Mouse (Mus musculus): ENCODE data around the gene Cabp4. TPM values are rescaled to one million over a fixed set of nuclear protein-coding genes. Genes with fewer than 3 reads are reported as not detected.
"Not testable (repeated sequence)": the region's sequence is repeated elsewhere in the genome, so short reads cannot be mapped to it uniquely, and the experiment has no call there.

The Cabp4 gene
- total RNA-seq, 4 experiments from 2014 or later = not detected

GRCm38 (mm10) chr19:4125268-4125667 lies 18.6 kb downstream of the Cabp4 start:
- DNase-seq (ENCODE audit: low spot score) = not testable (repeated sequence)

GRCm38 (mm10) chr19:4124432-4124831 lies 19.4 kb downstream of the Cabp4 start:
- DNase-seq (ENCODE audit: low spot score) = no peak

- DNase-seq (ENCODE audit: low spot score) = no peak
These were observed 21.1 kb downstream of the Cabp4 start for GRCm38 (mm10) chr19:4122411-4123370.

- DNase-seq (ENCODE audit: low spot score) = not testable (repeated sequence)
These were observed 21.9 kb downstream of the Cabp4 start for GRCm38 (mm10) chr19:4121896-4122295.

- peak; percentile 99 for DNase-seq (ENCODE audit: low spot score)
These were observed 22.6 kb downstream of the Cabp4 start for GRCm38 (mm10) chr19:4121097-4121805.

GRCm38 (mm10) chr19:4120496-4120895 lies 23.3 kb downstream of the Cabp4 start:
- DNase-seq (ENCODE audit: low spot score) = no peak

- DNase-seq (ENCODE audit: low spot score) = no peak
These were observed 23.9 kb downstream of the Cabp4 start for GRCm38 (mm10) chr19:4119716-4120487.

GRCm38 (mm10) chr19:4118350-4118749 lies 25.5 kb downstream of the Cabp4 start:
- no peak for DNase-seq (ENCODE audit: low spot score)

- no peak for DNase-seq (ENCODE audit: low spot score)
These were observed 26.8 kb downstream of the Cabp4 start for GRCm38 (mm10) chr19:4117006-4117405.

GRCm38 (mm10) chr19:4115816-4116215 lies 28.0 kb downstream of the Cabp4 start:
- DNase-seq (ENCODE audit: low spot score) = no peak

GRCm38 (mm10) chr19:4115144-4115543 lies 28.7 kb downstream of the Cabp4 start:
- no peak for DNase-seq (ENCODE audit: low spot score)

- DNase-seq (ENCODE audit: low spot score) = no peak
These were observed 29.3 kb downstream of the Cabp4 start for GRCm38 (mm10) chr19:4114551-4114950.

GRCm38 (mm10) chr19:4113806-4114230 lies 30.0 kb downstream of the Cabp4 start:
- DNase-seq (ENCODE audit: low spot score) = no peak

- peak; percentile 80 for DNase-seq (ENCODE audit: low spot score)
These were observed 30.5 kb downstream of the Cabp4 start for GRCm38 (mm10) chr19:4113186-4113805.

- no peak for DNase-seq (ENCODE audit: low spot score)
These were observed 31.5 kb downstream of the Cabp4 start for GRCm38 (mm10) chr19:4112063-4112960.

GRCm38 (mm10) chr19:4108535-4108934 lies 35.3 kb downstream of the Cabp4 start:
- no peak for DNase-seq (ENCODE audit: low spot score)

- DNase-seq (ENCODE audit: low spot score) = no peak
These were observed 37.2 kb downstream of the Cabp4 start for GRCm38 (mm10) chr19:4106654-4107053.

- DNase-seq (ENCODE audit: low spot score) = no peak
These were observed 39.1 kb downstream of the Cabp4 start for GRCm38 (mm10) chr19:4104675-4105194.

- no peak for DNase-seq (ENCODE audit: low spot score)
These were observed 40.0 kb downstream of the Cabp4 start for GRCm38 (mm10) chr19:4103792-4104191.

GRCm38 (mm10) chr19:4103294-4103693 lies 40.5 kb downstream of the Cabp4 start:
- DNase-seq (ENCODE audit: low spot score) = no peak

Data from heart, adult 8-10 months (tissue).